Mouse (Mus musculus) neural tube, embryonic 14.5 days (tissue): ENCODE results near the gene Slc8a1. TPM values are rescaled to one million over a fixed set of nuclear protein-coding genes. Genes with fewer than 3 reads are reported as not detected.
A peak's percentile ranks its signal among the peaks of the same experiment; 100 is the strongest.

Experiments
- ATAC-seq: fragments of 200-750 bp; cut with Nextera tagmentation; 2 replicates; pipeline ENCODE4 v1.8.0; 2017; ENCODE audit warnings: low read depth, mild to moderate bottlenecking, moderate TSS enrichment, moderate library complexity
- H3K27ac ChIP-seq: fragments of 300-500 bp; sonication (generic); 2 replicates; pipeline ENCODE4 v1.5.1; 2014; ENCODE audit warnings: low read depth, mild to moderate bottlenecking, control low read depth, low read length, moderate library complexity, mixed read lengths
- H3K27me3 ChIP-seq: fragments of 300-500 bp; sonication (generic); 2 replicates; pipeline ENCODE4 v1.6.1; 2014; ENCODE audit warnings: low read length; ENCODE audit not compliant: control insufficient read depth, insufficient read depth
- H3K36me3 ChIP-seq: fragments of 300-500 bp; sonication (generic); 2 replicates; pipeline ENCODE4 v1.6.1; 2014; ENCODE audit warnings: low read length, mixed read lengths; ENCODE audit not compliant: control insufficient read depth, insufficient read depth
- H3K4me1 ChIP-seq: fragments of 300-500 bp; sonication (generic); 2 replicates; pipeline ENCODE4 v1.6.1; 2014; ENCODE audit warnings: low read length; ENCODE audit not compliant: control insufficient read depth, insufficient read depth
- H3K4me2 ChIP-seq: fragments of 300-500 bp; sonication (generic); 2 replicates; pipeline ENCODE4 v1.6.1; 2014; ENCODE audit warnings: mild to moderate bottlenecking, low read depth, low read length, control low read depth
- H3K4me3 ChIP-seq: fragments of 300-500 bp; sonication (generic); 2 replicates; pipeline ENCODE4 v1.5.1; 2014; ENCODE audit warnings: low read depth, low read length, control low read depth, mixed read lengths
- H3K9ac ChIP-seq: fragments of 300-500 bp; sonication (generic); replicated peaks from 2 replicates; pipeline ENCODE4 v1.6.1; 2014; ENCODE audit warnings: low read depth, mild to moderate bottlenecking, control low read depth, low read length, mixed read lengths
- H3K9me3 ChIP-seq: fragments of 300-500 bp; sonication (generic); 2 replicates; pipeline ENCODE4 v1.6.1; 2016; ENCODE audit warnings: low read length; ENCODE audit not compliant: control insufficient read depth
- WGBS: fragments of 180-500 bp; shearing (Covaris S2); extraction: QIAGEN DNeasy Blood & Tissue Kit; methylation state at CpG from one replicate; pipeline ENCODE4 v1.1.7; 2014; 5-methylcytosine and 5-hydroxymethylcytosine counted together
- polyA plus RNA-seq: library from polyadenylated mRNA; unstranded; fragments of >200 nt; fragmentation: Nextera tagmentation; extraction: Ambion mirVana; gene quantifications from 2 replicates; pipeline ENCODE4 v1.2.1, GENCODE M21; 2014

The Slc8a1 gene
- polyA plus RNA-seq, 1 experiment from 2014 or later, result 62.6 TPM

- Histone ChIP-seq H3K36me3 (no peaks in the 10 kb centered on the region), H3K9me3 (no peaks in the 10 kb centered on the region), H3K4me3 (no peak overlapping the region), H3K4me1 (no peaks in the 10 kb centered on the region), H3K9ac (no peak overlapping the region), H3K27ac (no peak overlapping the region), H3K27me3 (no peaks in the 10 kb centered on the region), H3K4me2 (no peak overlapping the region)
- WGBS, result 74% methylated on average over 12 of the region's 12 CpGs
- peak; percentile 61 for ATAC-seq
Observed at GRCm38 (mm10) chr17:81542313-81543185, 195.6 kb downstream of the Slc8a1 start.

- Histone ChIP-seq H3K9me3 (no peaks in the 10 kb centered on the region), H3K4me1 (no peaks in the 10 kb centered on the region), H3K27me3 (no peaks in the 10 kb centered on the region), H3K9ac (no peak overlapping the region), H3K27ac (no peak overlapping the region), H3K4me3 (no peak overlapping the region), H3K4me2 (no peak overlapping the region), H3K36me3 (no peaks in the 10 kb centered on the region)
- WGBS, result 70% methylated on average over 9 of the region's 9 CpGs
- ATAC-seq, result no peak
Observed at GRCm38 (mm10) chr17:81538163-81539160, 199.7 kb downstream of the Slc8a1 start.

GRCm38 (mm10) chr17:81536093-81536492, 202.1 kb downstream of the Slc8a1 start:
- Histone ChIP-seq H3K4me3 (no peak overlapping the region), H3K27ac (no peak overlapping the region), H3K9ac (no peak overlapping the region), H3K36me3 (no peaks in the 10 kb centered on the region), H3K4me2 (no peak overlapping the region), H3K9me3 (no peaks in the 10 kb centered on the region), H3K27me3 (no peaks in the 10 kb centered on the region), H3K4me1 (no peaks in the 10 kb centered on the region)
- 90% methylated on average over 3 of the region's 3 CpGs for WGBS
- no peak for ATAC-seq

GRCm38 (mm10) chr17:81529849-81530248, 208.3 kb downstream of the Slc8a1 start:
- no peaks in the 10 kb centered on the region for H3K36me3 ChIP-seq
- no peak overlapping the region for H3K4me2 ChIP-seq
- WGBS, result 65% methylated on average over 2 of the region's 2 CpGs
- H3K4me3 ChIP-seq, result no peak overlapping the region
- no peak for ATAC-seq
- no peaks in the 10 kb centered on the region for H3K27me3 ChIP-seq
- H3K9me3 ChIP-seq, result no peaks in the 10 kb centered on the region
- peaks cover 4% of the 10 kb centered on the region; the same call in 1 of the 2 replicates for H3K4me1 ChIP-seq
- H3K27ac ChIP-seq, result no peak overlapping the region
- H3K9ac ChIP-seq, result no peak overlapping the region

GRCm38 (mm10) chr17:81528940-81529339, 209.2 kb downstream of the Slc8a1 start:
- no peak overlapping the region for H3K27ac ChIP-seq
- no peak overlapping the region for H3K4me2 ChIP-seq
- no peaks in the 10 kb centered on the region for H3K27me3 ChIP-seq
- no peaks in the 10 kb centered on the region for H3K9me3 ChIP-seq
- H3K4me1 ChIP-seq, result peaks cover 9% of the 10 kb centered on the region; the same call in 1 of the 2 replicates
- no peak overlapping the region for H3K4me3 ChIP-seq
- WGBS, result 83% methylated on average over 4 of the region's 4 CpGs
- no peaks in the 10 kb centered on the region for H3K36me3 ChIP-seq
- ATAC-seq, result no peak
- H3K9ac ChIP-seq, result no peak overlapping the region

- Histone ChIP-seq H3K27me3 (no peaks in the 10 kb centered on the region), H3K4me3 (no peak overlapping the region), H3K27ac (no peak overlapping the region), H3K4me2 (no peak overlapping the region), H3K9me3 (no peaks in the 10 kb centered on the region), H3K4me1 (peaks cover 9% of the 10 kb centered on the region; the same call in 1 of the 2 replicates), H3K36me3 (no peaks in the 10 kb centered on the region), H3K9ac (no peak overlapping the region)
- no peak for ATAC-seq
- 89% methylated on average over 3 of the region's 3 CpGs for WGBS
Observed at GRCm38 (mm10) chr17:81526463-81526862, 211.7 kb downstream of the Slc8a1 start.

GRCm38 (mm10) chr17:81524826-81525225, 213.4 kb downstream of the Slc8a1 start:
- H3K9ac ChIP-seq, result no peak overlapping the region
- WGBS, result 67% methylated on average over 6 of the region's 6 CpGs
- no peaks in the 10 kb centered on the region for H3K9me3 ChIP-seq
- no peak overlapping the region for H3K4me2 ChIP-seq
- no peaks in the 10 kb centered on the region for H3K27me3 ChIP-seq
- H3K27ac ChIP-seq, result no peak overlapping the region
- H3K4me3 ChIP-seq, result no peak overlapping the region
- peaks cover 9% of the 10 kb centered on the region; the same call in 1 of the 2 replicates for H3K4me1 ChIP-seq
- ATAC-seq, result no peak
- no peaks in the 10 kb centered on the region for H3K36me3 ChIP-seq

- H3K9me3 ChIP-seq, result no peaks in the 10 kb centered on the region
- no peaks in the 10 kb centered on the region for H3K36me3 ChIP-seq
- no peak for ATAC-seq
- no peaks in the 10 kb centered on the region for H3K27me3 ChIP-seq
- peaks cover 9% of the 10 kb centered on the region; the same call in 1 of the 2 replicates for H3K4me1 ChIP-seq
- no peak overlapping the region for H3K9ac ChIP-seq
- WGBS, result 78% methylated on average over 2 of the region's 2 CpGs
- H3K4me3 ChIP-seq, result no peak overlapping the region
- H3K4me2 ChIP-seq, result no peak overlapping the region
- no peak overlapping the region for H3K27ac ChIP-seq
Observed at GRCm38 (mm10) chr17:81523943-81524342, 214.2 kb downstream of the Slc8a1 start.
